Mouse (Mus musculus): ENCODE results near the gene Psmg3. TPM values are rescaled to one million over a fixed set of nuclear protein-coding genes. Genes with fewer than 3 reads are reported as not detected.

The Psmg3 gene
- polyA plus RNA-seq, 1 experiment from 2014 or later: 71.8 TPM

DNA sequence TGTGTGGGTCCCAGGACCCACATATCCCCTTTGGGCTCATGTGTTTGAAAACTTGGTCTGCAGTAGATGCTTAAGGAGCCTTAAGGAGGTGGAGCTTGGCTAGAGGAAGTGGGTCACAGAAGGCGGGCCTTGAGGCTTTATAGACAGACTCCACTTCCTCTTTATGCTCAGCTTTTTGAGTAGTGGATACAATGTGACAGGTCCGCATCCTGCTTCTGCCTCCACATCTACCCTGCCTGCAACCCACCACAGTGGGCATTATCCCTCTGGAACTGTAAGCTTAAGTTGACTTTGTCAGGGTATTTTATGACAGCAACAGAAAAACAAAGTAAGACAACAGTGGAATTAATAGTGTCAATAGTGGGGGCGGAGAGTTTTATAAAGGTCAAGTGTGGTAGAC lies 4.0 kb upstream of the Psmg3 start:
- H3K4me3 ChIP-seq (replicated peaks): no peak overlapping the region
- no peak overlapping the region for H3K4me2 ChIP-seq
- peaks cover under 1% of the 10 kb centered on the region; the same call in 1 of the 2 replicates for H3K27me3 ChIP-seq
- no peaks in the 10 kb centered on the region for H3K9me3 ChIP-seq
- H3K9ac ChIP-seq (replicated peaks): no peak overlapping the region
- H3K27ac ChIP-seq: no peak overlapping the region
- H3K4me1 ChIP-seq (replicated peaks): peaks cover 4% of the 10 kb centered on the region
- no peak for ATAC-seq (ENCODE audit: insufficient number of reproducible peaks, insufficient read depth, low FRiP score, low TSS enrichment, low read depth)
- WGBS: 88% methylated on average over 3 of the region's 3 CpGs
- no peaks in the 10 kb centered on the region for H3K36me3 ChIP-seq

DNA sequence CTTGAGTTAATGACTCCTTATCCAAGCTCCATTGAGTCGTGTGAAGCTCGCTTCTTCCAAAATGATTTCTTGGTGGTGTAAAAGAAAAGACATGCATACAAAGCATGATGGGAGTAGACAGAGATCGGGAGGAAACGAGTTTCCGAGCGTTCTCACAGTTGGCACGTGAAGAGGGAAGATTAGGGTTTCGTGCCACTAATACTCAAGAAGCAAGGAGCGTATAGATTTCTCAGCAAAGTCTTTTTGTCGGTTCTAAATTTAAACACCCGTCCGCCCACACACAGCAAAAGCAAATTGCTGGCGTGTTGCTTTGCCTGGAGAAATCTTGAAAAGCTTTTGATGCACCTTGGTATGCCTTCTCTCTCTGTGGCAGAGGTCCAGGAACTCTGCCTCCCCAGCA lies 2.7 kb upstream of the Psmg3 start:
- Histone ChIP-seq H3K9ac (replicated peaks) (no peak overlapping the region), H3K9me3 (no peaks in the 10 kb centered on the region), H3K4me2 (no peak overlapping the region), H3K27ac (no peak overlapping the region), H3K36me3 (peaks cover 5% of the 10 kb centered on the region), H3K4me1 (replicated peaks) (peaks cover 11% of the 10 kb centered on the region), H3K4me3 (replicated peaks) (no peak overlapping the region), H3K27me3 (no peaks in the 10 kb centered on the region)
- 81% methylated on average over 13 of the region's 13 CpGs for WGBS
- ATAC-seq (ENCODE audit: insufficient number of reproducible peaks, insufficient read depth, low FRiP score, low TSS enrichment, low read depth): no peak

DNA sequence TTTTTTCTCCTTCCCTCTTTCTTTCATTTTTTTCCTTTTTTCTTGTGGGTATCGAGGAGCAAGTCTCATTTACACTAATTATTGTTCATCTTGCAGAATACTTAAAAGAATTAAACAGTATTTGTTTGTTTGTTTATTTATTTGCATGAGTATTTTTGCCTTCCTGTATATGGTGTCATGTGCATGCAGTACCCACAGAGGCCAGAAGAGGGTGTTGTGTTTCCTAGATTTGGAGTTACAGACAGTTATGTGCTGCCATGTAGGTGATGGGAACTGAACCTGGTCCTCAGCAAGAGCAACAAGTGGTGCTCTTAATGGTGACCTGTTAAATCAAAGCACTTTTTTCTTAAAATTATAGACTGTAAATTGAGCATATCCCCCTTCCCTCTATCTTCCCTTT lies 908 bp upstream of the Psmg3 start:
- no peaks in the 10 kb centered on the region for H3K27me3 ChIP-seq
- peaks cover 20% of the 10 kb centered on the region for H3K36me3 ChIP-seq
- 96% methylated on average over 1 of the region's 1 CpGs for WGBS
- H3K4me2 ChIP-seq: no peak overlapping the region
- no peak overlapping the region for H3K9ac ChIP-seq (replicated peaks)
- peaks cover 14% of the 10 kb centered on the region for H3K4me1 ChIP-seq (replicated peaks)
- no peaks in the 10 kb centered on the region for H3K9me3 ChIP-seq
- no peak overlapping the region for H3K27ac ChIP-seq
- no peak for ATAC-seq (ENCODE audit: insufficient number of reproducible peaks, insufficient read depth, low FRiP score, low TSS enrichment, low read depth)
- H3K4me3 ChIP-seq (replicated peaks): no peak overlapping the region

DNA sequence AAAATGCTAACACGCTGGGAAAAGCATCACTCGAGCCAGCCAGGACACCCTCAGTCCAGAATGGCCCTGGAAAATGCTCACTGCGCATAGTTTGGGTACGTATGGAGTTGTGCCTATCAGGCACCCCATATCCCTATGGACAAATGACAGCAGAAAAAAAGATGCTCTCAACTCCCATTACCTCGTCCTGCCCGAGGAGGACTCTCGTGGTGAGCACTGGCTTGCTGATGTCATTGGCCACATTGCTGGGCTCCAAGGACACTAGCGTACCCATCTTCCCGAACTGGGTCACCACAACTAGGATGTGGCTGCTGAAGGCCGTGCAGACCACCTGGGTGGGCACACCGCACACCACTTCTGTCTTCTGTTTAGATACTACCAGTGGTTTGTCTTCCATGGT lies 738 bp downstream of the Psmg3 start:
- H3K9me3 ChIP-seq: no peaks in the 10 kb centered on the region
- peak overlapping the region; percentile 90 for H3K4me3 ChIP-seq (replicated peaks)
- peak overlapping the region; percentile 84 for H3K9ac ChIP-seq (replicated peaks)
- no peaks in the 10 kb centered on the region for H3K27me3 ChIP-seq
- no peak overlapping the region for H3K27ac ChIP-seq
- H3K4me2 ChIP-seq: peak overlapping the region; percentile 97
- peaks cover 36% of the 10 kb centered on the region for H3K36me3 ChIP-seq
- no peak for ATAC-seq (ENCODE audit: insufficient number of reproducible peaks, insufficient read depth, low FRiP score, low TSS enrichment, low read depth)
- H3K4me1 ChIP-seq (replicated peaks): peaks cover 25% of the 10 kb centered on the region
- WGBS: 38% methylated on average over 11 of the region's 11 CpGs

DNA sequence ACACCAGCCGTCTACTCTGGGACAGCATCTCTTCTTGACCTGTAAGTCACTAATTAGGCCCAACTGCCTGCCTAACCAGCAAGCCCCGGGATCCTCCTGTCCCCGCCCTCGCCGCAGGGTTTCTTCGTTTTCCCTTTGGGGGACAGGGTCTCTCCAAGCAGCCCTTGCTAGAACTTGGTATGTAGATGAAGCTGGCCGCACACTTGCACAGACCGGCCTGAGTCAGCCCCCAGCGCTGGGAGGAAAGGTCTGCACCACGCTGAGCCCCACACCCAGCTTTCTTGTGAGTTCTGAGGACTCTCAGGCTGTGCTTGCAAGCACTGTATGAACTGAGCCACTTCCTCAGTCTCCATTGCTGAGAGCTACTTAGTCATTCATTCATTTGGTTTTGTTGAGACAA lies 2.2 kb downstream of the Psmg3 start:
- no peak overlapping the region for H3K4me3 ChIP-seq (replicated peaks)
- ATAC-seq (ENCODE audit: insufficient number of reproducible peaks, insufficient read depth, low FRiP score, low TSS enrichment, low read depth): no peak
- no peak overlapping the region for H3K4me2 ChIP-seq
- H3K27ac ChIP-seq: no peak overlapping the region
- 91% methylated on average over 10 of the region's 10 CpGs for WGBS
- peaks cover 39% of the 10 kb centered on the region for H3K36me3 ChIP-seq
- peaks cover 25% of the 10 kb centered on the region for H3K4me1 ChIP-seq (replicated peaks)
- H3K9me3 ChIP-seq: no peaks in the 10 kb centered on the region
- no peaks in the 10 kb centered on the region for H3K27me3 ChIP-seq
- H3K9ac ChIP-seq (replicated peaks): no peak overlapping the region

DNA sequence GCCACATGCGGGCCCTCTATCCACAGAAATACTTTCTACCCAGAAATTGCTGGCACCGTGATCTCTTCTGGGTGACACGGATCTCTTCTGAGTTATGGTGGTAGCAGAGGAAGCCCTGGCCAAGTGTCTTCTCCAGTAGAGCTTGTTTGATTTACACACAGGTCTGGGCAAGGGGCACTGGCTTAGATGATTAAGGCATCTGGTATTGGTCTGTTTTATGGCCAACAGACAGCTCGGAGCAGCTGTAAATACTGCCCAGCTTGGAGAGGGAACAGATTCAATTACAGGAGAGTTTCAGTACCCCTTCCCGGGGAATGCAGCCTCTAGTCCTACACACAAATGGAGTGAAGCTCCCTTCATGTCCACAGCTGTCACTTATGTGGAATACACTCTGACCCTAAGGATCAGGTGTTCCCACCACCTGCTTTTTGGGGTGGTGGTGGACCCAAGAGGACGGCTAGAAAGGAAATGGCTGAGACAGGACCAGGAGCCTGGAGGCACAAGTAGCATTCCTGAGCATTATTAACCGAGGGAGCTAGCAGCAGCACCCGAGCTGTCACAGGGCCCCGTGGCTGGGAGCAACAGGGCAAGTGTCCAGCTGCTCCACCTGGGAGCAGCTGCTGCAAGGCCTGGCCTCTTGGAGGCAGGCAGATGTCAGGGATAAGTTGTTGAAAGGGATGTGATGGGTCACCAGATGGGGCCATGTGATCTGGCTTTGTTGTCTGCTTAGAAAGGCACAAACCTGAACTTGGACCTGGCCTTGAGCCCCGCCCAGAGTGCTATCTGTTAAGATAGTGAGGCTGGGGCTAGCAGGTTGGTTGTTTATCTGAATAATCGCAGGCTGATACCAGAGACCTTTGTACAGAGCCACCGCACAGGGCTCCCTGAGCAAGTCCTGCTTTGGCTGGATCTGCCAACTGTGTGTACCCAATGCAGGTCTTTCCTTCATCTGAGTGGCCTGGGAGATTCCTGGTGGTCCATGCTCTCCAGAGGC lies 4.9 kb downstream of the Psmg3 start:
- no peaks in the 10 kb centered on the region for H3K9me3 ChIP-seq
- no peak overlapping the region for H3K4me3 ChIP-seq (replicated peaks)
- WGBS: 35% methylated on average over 12 of the region's 12 CpGs
- H3K9ac ChIP-seq (replicated peaks): no peak overlapping the region
- peaks cover 2% of the 10 kb centered on the region; the same call in 1 of the 2 replicates for H3K27me3 ChIP-seq
- H3K27ac ChIP-seq: 0 out of 2 replicates have a peak overlapping the region, but pooled peaks have one; percentile 24
- peaks cover 39% of the 10 kb centered on the region for H3K36me3 ChIP-seq
- no peak; the same call in 1 of the 2 replicates for ATAC-seq (ENCODE audit: insufficient number of reproducible peaks, insufficient read depth, low FRiP score, low TSS enrichment, low read depth)
- no peak overlapping the region for H3K4me2 ChIP-seq
- peaks cover 25% of the 10 kb centered on the region for H3K4me1 ChIP-seq (replicated peaks)

DNA sequence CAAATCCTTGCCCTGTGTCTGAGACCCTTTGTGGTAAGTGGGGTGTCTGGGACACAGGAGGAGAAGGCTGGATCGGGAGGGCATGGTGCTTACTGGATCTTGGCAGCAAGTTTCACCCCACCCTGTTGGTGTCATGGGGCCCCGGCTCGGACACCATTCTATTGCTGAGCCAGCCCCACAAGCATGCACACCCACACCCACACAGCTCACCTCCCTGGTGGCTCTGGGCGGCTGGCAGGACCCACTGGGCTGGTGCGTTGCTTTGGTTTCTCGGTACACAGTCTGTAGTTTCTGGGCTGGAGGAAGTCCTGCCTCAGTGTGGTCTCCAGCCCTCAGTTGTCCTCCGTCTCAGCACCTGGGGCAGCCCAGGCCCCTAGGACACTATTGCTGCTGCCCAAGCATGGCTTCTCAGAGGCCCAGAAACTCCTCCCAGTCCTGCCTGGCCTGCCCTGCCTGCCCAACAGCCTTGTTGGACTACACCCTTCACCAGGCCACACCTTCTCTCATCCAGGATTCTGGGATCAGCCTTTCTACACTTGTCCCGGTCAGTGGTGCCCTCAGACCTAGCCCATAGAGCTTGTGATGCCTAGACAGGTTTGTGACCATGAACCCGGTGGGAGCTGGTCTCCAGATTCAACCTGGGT lies 7.0 kb downstream of the Psmg3 start, which contains the start of gene Tmem184a:
TSS of gene Tmem184a (minus strand) at position 380 of the 644 bp plus-strand sequence.
- 89% methylated on average over 9 of the region's 9 CpGs for whole genome bisulfite sequencing
- Histone ChIP-seq H3K4me3 (replicated peaks) (no peak within 1 kb of the TSS), H3K4me2 (no peak within 1 kb of the TSS), H3K27ac (no peak within 1 kb of the TSS), H3K9ac (replicated peaks) (no peak within 1 kb of the TSS), H3K36me3 (peaks cover 37% of the 10 kb centered on the region), H3K9me3 (no peaks in the 10 kb centered on the region), H3K4me1 (replicated peaks) (peaks cover 14% of the 10 kb centered on the region; the same call in 1 of the 2 replicates), H3K27me3 (peaks cover 23% of the 10 kb centered on the region)
- no peak for ATAC-seq (ENCODE audit: insufficient number of reproducible peaks, insufficient read depth, low FRiP score, low TSS enrichment, low read depth)

DNA sequence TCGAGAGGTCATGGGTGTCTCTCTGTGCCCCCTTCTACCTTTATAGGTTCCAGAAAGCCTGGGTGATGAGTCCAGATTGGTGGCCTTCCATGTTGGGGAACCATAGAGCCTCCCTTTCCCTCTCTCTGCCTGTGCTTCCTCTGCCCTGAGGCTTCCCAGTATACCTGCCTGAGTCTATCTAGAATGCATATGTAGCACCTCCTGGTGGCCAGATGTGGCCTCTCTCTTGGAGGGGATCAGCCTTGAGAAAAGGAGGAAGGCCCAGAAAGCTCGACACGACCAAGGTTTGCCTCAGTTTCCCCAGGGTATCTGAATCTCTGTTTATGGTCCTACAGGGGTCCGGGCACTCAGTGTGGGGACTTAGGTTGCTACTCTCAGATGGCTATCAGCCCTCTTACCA lies 7.9 kb downstream of the Psmg3 start:
- no peaks in the 10 kb centered on the region for H3K9me3 ChIP-seq
- no peak overlapping the region for H3K4me2 ChIP-seq
- H3K27ac ChIP-seq: no peak overlapping the region
- H3K36me3 ChIP-seq: peaks cover 31% of the 10 kb centered on the region
- H3K4me1 ChIP-seq (replicated peaks): peaks cover 14% of the 10 kb centered on the region
- H3K4me3 ChIP-seq (replicated peaks): no peak overlapping the region
- 56% methylated on average over 4 of the region's 4 CpGs for WGBS
- H3K27me3 ChIP-seq: peaks cover 31% of the 10 kb centered on the region
- ATAC-seq (ENCODE audit: insufficient number of reproducible peaks, insufficient read depth, low FRiP score, low TSS enrichment, low read depth): no peak
- no peak overlapping the region for H3K9ac ChIP-seq (replicated peaks)

DNA sequence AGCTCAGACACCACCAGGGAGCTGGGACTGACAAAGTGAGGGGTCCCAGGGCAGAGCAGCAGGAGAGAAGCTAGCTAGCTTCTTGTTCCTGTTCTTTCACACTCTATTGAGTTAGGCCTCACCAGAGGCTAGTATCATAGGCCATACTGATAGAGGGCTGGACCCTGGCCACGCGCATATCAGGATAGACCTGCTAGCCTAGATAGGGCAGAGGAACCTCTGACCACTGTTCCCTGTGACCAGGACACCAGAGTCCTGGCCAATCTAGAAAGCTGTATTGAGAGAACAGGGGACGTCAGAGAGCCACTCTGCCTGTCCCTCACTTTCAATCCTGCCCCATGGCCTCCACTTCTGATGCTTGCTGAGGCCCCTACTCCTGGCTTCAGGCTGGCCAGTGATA lies 8.6 kb downstream of the Psmg3 start:
- Histone ChIP-seq H3K4me2 (no peak overlapping the region), H3K36me3 (peaks cover 23% of the 10 kb centered on the region), H3K9ac (replicated peaks) (no peak overlapping the region), H3K27ac (no peak overlapping the region), H3K4me1 (replicated peaks) (peaks cover 14% of the 10 kb centered on the region), H3K4me3 (replicated peaks) (no peak overlapping the region), H3K9me3 (no peaks in the 10 kb centered on the region), H3K27me3 (peaks cover 39% of the 10 kb centered on the region)
- ATAC-seq (ENCODE audit: insufficient number of reproducible peaks, insufficient read depth, low FRiP score, low TSS enrichment, low read depth): no peak
- 74% methylated on average over 3 of the region's 3 CpGs for WGBS

DNA sequence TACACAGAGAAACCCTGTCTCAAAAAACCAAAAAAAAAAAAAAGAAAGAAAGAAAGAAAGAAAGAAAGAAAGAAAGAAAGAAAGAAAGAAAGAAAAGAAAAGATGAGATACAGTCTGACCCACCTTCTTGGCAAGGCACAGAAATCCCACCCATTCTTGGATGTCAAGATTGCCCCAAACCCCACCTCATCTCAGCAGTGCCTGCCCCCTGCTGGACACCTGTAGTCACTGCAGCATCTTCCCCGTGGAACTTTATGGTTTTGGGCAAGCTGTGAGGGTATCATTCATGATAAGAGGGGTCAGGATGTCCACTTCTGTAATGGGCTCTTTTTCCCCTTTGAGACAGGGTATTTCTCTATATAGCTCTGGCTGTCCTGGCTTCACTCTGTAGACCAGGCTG lies 9.4 kb downstream of the Psmg3 start:
- Histone ChIP-seq H3K4me1 (replicated peaks) (peaks cover 9% of the 10 kb centered on the region), H3K9me3 (no peaks in the 10 kb centered on the region), H3K27me3 (peaks cover 46% of the 10 kb centered on the region), H3K27ac (no peak overlapping the region), H3K36me3 (peaks cover 16% of the 10 kb centered on the region), H3K9ac (replicated peaks) (no peak overlapping the region), H3K4me3 (replicated peaks) (no peak overlapping the region), H3K4me2 (no peak overlapping the region)
- no peak for ATAC-seq (ENCODE audit: insufficient number of reproducible peaks, insufficient read depth, low FRiP score, low TSS enrichment, low read depth)
- 4% methylated on average over 1 of the region's 1 CpGs for WGBS

DNA sequence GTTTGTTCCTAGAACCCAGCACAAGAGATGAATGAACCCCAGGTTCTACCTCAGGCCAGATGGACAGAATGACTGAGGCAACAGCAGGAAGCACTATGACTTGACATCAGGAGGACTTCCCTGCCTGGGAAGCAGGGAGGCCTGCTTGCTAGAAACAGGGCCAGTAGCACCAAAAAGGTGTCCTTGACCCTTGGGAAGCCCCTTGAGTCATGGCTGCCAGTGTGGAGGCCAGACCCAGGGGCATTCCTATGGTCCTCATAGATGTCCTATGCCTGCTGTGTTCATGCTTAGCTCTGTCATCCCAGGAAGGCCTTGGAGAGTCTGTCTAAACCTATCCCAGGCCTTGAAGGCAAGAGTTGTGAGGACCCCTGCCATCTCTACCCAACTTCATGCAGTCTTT lies 10.2 kb downstream of the Psmg3 start:
- no peak for ATAC-seq (ENCODE audit: insufficient number of reproducible peaks, insufficient read depth, low FRiP score, low TSS enrichment, low read depth)
- Histone ChIP-seq H3K36me3 (peaks cover 7% of the 10 kb centered on the region; the same call in 1 of the 2 replicates), H3K9ac (replicated peaks) (no peak overlapping the region), H3K9me3 (no peaks in the 10 kb centered on the region), H3K4me1 (replicated peaks) (peaks cover 4% of the 10 kb centered on the region; the same call in 1 of the 2 replicates), H3K4me2 (no peak overlapping the region), H3K27ac (no peak overlapping the region), H3K27me3 (peaks cover 55% of the 10 kb centered on the region), H3K4me3 (replicated peaks) (no peak overlapping the region)

Data from limb, embryonic 12.5 days (tissue).